Mouse (Mus musculus) midbrain, postnatal 0 days (tissue): ENCODE results near the gene Gm17428. TPM values are rescaled to one million over a fixed set of nuclear protein-coding genes. Genes with fewer than 3 reads are reported as not detected.

Source experiments
- ATAC-seq: fragments of 200-750 bp; cut with Nextera tagmentation; 2 replicates; pipeline ENCODE4 v1.8.0; 2017; ENCODE audit warnings: moderate number of reproducible peaks, mild to moderate bottlenecking, moderate TSS enrichment, moderate library complexity; ENCODE audit not compliant: low FRiP score
- DNase-seq: peaks from one replicate; pipeline ENCODE4 v3.0.0-alpha.2; 2015; ENCODE audit warnings: low spot score
- H3K27ac ChIP-seq: fragments of 300-500 bp; sonication (generic); 2 replicates; pipeline ENCODE4 v1.5.1; 2014; ENCODE audit warnings: low read depth, mild to moderate bottlenecking, low read length, mixed read lengths
- H3K27me3 ChIP-seq: fragments of 300-500 bp; sonication (generic); 2 replicates; pipeline ENCODE4 v1.6.1; 2014; ENCODE audit warnings: low read length, control low read depth, mixed read lengths; ENCODE audit not compliant: insufficient read depth
- H3K36me3 ChIP-seq: fragments of 300-500 bp; sonication (generic); 2 replicates; pipeline ENCODE4 v1.6.1; 2014; ENCODE audit warnings: low read length, control low read depth, mixed read lengths; ENCODE audit not compliant: insufficient read depth
- H3K4me1 ChIP-seq: fragments of 300-500 bp; sonication (generic); 2 replicates; pipeline ENCODE4 v1.6.1; 2014; ENCODE audit warnings: mild to moderate bottlenecking, control low read depth, antibody characterized with exemption, low read length, mixed read lengths; ENCODE audit not compliant: insufficient read depth
- H3K4me2 ChIP-seq: fragments of 300-500 bp; sonication (generic); 2 replicates; pipeline ENCODE4 v1.6.1; 2014; ENCODE audit warnings: low read depth, mild to moderate bottlenecking, low read length, mixed read lengths; ENCODE audit not compliant: poor library complexity, severe bottlenecking
- H3K4me3 ChIP-seq: fragments of 300-500 bp; sonication (generic); 2 replicates; pipeline ENCODE4 v1.5.1; 2014; ENCODE audit warnings: low read depth, mild to moderate bottlenecking, low read length, moderate library complexity
- H3K9ac ChIP-seq: fragments of 300-500 bp; sonication (generic); replicated peaks from 2 replicates; pipeline ENCODE4 v1.6.1; 2014; ENCODE audit warnings: mild to moderate bottlenecking, low read length, moderate library complexity, mixed read lengths; ENCODE audit not compliant: poor library complexity, severe bottlenecking
- H3K9me3 ChIP-seq: fragments of 300-500 bp; sonication (generic); 2 replicates; pipeline ENCODE4 v1.6.1; 2016; ENCODE audit warnings: low read length, control low read depth
- CTCF ChIP-seq: IDR thresholded peaks from 2 replicates; pipeline ENCODE4 v1.5.1; 2016; ENCODE audit warnings: antibody characterized with exemption, mild to moderate bottlenecking
- WGBS: fragments of 180-500 bp; shearing (Covaris S2); extraction: QIAGEN DNeasy Blood & Tissue Kit; methylation state at CpG from one replicate; pipeline ENCODE4 v1.1.7; 2014; 5-methylcytosine and 5-hydroxymethylcytosine counted together
- polyA plus RNA-seq: library from polyadenylated mRNA; unstranded; fragments of >200 nt; fragmentation: Nextera tagmentation; extraction: Ambion mirVana; gene quantifications from 2 replicates; pipeline ENCODE4 v1.2.1, GENCODE M21; 2015
- total RNA-seq: library from RNA; depleted of rRNA; stranded (reverse); fragments of >200 nt; gene quantifications from 2 replicates; pipeline ENCODE4 v1.2.3, GENCODE M21; 2014

Gene Gm17428
- total and polyA plus RNA-seq, 2 experiments from 2014 or later, result not detected

GRCm38 (mm10) chr14:54948781-54949180 lies 28.0 kb upstream of the Gm17428 start:
- ATAC-seq (no peak), DNase-seq (no peak)
- no peak for TF ChIP-seq CTCF
- no peaks in the 10 kb centered on the region for H3K27me3 ChIP-seq
- H3K9me3 ChIP-seq, result no peaks in the 10 kb centered on the region
- 91% methylated on average over 9 of the region's 9 CpGs for WGBS
- H3K9ac ChIP-seq, result no peak overlapping the region
- H3K4me1 ChIP-seq, result no peaks in the 10 kb centered on the region
- H3K27ac ChIP-seq, result no peak overlapping the region
- no peaks in the 10 kb centered on the region for H3K36me3 ChIP-seq
- no peak overlapping the region for H3K4me2 ChIP-seq
- no peak overlapping the region for H3K4me3 ChIP-seq

GRCm38 (mm10) chr14:54950493-54950892 lies 26.2 kb upstream of the Gm17428 start:
- WGBS, result 62% methylated on average over 12 of the region's 12 CpGs
- H3K9me3 ChIP-seq, result no peaks in the 10 kb centered on the region
- no peak overlapping the region for H3K4me2 ChIP-seq
- no peak for DNase-seq
- no peak overlapping the region for H3K9ac ChIP-seq
- H3K4me1 ChIP-seq, result no peaks in the 10 kb centered on the region
- no peak for ATAC-seq
- no peak for TF ChIP-seq CTCF
- no peaks in the 10 kb centered on the region for H3K27me3 ChIP-seq
- H3K27ac ChIP-seq, result no peak overlapping the region
- H3K4me3 ChIP-seq, result no peak overlapping the region
- H3K36me3 ChIP-seq, result no peaks in the 10 kb centered on the region

- Histone ChIP-seq H3K4me3 (no peak overlapping the region), H3K27ac (no peak overlapping the region), H3K36me3 (no peaks in the 10 kb centered on the region), H3K9ac (no peak overlapping the region), H3K27me3 (no peaks in the 10 kb centered on the region), H3K9me3 (no peaks in the 10 kb centered on the region), H3K4me1 (no peaks in the 10 kb centered on the region), H3K4me2 (no peak overlapping the region)
- ATAC-seq, result no peak
- no peak for TF ChIP-seq CTCF
- DNase-seq, result no peak
- 90% methylated on average over 6 of the region's 6 CpGs for WGBS
These were observed 25.1 kb upstream of the Gm17428 start for GRCm38 (mm10) chr14:54951587-54951986.

- no peaks in the 10 kb centered on the region for H3K4me1 ChIP-seq
- no peak for ATAC-seq
- 90% methylated on average over 8 of the region's 8 CpGs for WGBS
- no peak for DNase-seq
- no peak overlapping the region for H3K9ac ChIP-seq
- H3K4me2 ChIP-seq, result no peak overlapping the region
- H3K9me3 ChIP-seq, result no peaks in the 10 kb centered on the region
- H3K36me3 ChIP-seq, result no peaks in the 10 kb centered on the region
- TF ChIP-seq CTCF, result no peak
- H3K27me3 ChIP-seq, result no peaks in the 10 kb centered on the region
- H3K4me3 ChIP-seq, result no peak overlapping the region
- H3K27ac ChIP-seq, result no peak overlapping the region
These were observed 23.0 kb upstream of the Gm17428 start for GRCm38 (mm10) chr14:54953664-54954206.

- H3K4me3 ChIP-seq, result no peak overlapping the region
- no peaks in the 10 kb centered on the region for H3K36me3 ChIP-seq
- no peak overlapping the region for H3K4me2 ChIP-seq
- no peaks in the 10 kb centered on the region for H3K9me3 ChIP-seq
- H3K27ac ChIP-seq, result no peak overlapping the region
- no peaks in the 10 kb centered on the region for H3K4me1 ChIP-seq
- no peak for ATAC-seq
- no peak for TF ChIP-seq CTCF
- no peaks in the 10 kb centered on the region for H3K27me3 ChIP-seq
- WGBS, result 89% methylated on average over 3 of the region's 3 CpGs
- no peak overlapping the region for H3K9ac ChIP-seq
- DNase-seq, result no peak
These were observed 22.3 kb upstream of the Gm17428 start for GRCm38 (mm10) chr14:54954474-54954873.

- ATAC-seq, result no peak
- H3K9ac ChIP-seq, result no peak overlapping the region
- DNase-seq, result no peak
- H3K27me3 ChIP-seq, result no peaks in the 10 kb centered on the region
- TF ChIP-seq CTCF, result no peak
- 89% methylated on average over 3 of the region's 3 CpGs for WGBS
- H3K27ac ChIP-seq, result no peak overlapping the region
- H3K4me3 ChIP-seq, result no peak overlapping the region
- no peak overlapping the region for H3K4me2 ChIP-seq
- no peaks in the 10 kb centered on the region for H3K36me3 ChIP-seq
- no peaks in the 10 kb centered on the region for H3K4me1 ChIP-seq
- H3K9me3 ChIP-seq, result no peaks in the 10 kb centered on the region
These were observed 21.3 kb upstream of the Gm17428 start for GRCm38 (mm10) chr14:54955481-54955880.
